Mouse (Mus musculus) stomach, postnatal 0 days (tissue): ENCODE data around the gene Ankrd10.

ENCODE experiments used
- CTCF ChIP-seq: IDR thresholded peaks from 2 replicates; pipeline ENCODE4 v1.5.1; 2016; ENCODE audit warnings: antibody characterized with exemption, low read depth, mild to moderate bottlenecking, moderate library complexity
- EP300 ChIP-seq: optimal IDR thresholded peaks from 2 replicates; pipeline ENCODE3; 2016; ENCODE audit warnings: antibody characterized with exemption

- TF ChIP-seq EP300 (no peak), CTCF (no peak)
These were observed 2.0 kb upstream of the Ankrd10 start for GRCm38 (mm10) chr8:11637531-11637930.
